Mouse (Mus musculus) kidney, adult 9 months (tissue): ENCODE measurements around the gene Wnt16.
A peak's percentile ranks its signal among the peaks of the same experiment; 100 is the strongest.

Experiments
- DNase-seq: peaks from one replicate; pipeline ENCODE4 v3.0.0; 2022

Gene Wnt16

DNA sequence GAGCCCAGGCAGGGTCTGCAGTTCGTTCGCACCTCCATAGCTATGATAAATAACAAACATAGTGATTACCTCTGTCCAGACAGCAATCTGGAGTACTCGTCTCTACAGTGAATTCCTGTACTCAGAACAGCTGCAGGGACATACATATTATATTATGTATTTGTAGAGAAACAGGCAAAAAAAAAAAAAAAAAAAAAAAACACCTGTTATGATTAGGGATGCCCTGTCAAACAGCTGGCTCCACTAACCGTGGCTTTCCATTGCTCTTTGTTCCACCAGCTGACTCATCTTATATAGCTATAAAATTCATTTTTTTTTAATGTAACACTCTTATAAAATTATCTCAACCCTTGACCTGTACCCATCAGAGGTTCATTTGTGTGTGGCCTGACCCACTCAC, 38.3 kb downstream of the Wnt16 start:
- no peak for DNase-seq

DNA sequence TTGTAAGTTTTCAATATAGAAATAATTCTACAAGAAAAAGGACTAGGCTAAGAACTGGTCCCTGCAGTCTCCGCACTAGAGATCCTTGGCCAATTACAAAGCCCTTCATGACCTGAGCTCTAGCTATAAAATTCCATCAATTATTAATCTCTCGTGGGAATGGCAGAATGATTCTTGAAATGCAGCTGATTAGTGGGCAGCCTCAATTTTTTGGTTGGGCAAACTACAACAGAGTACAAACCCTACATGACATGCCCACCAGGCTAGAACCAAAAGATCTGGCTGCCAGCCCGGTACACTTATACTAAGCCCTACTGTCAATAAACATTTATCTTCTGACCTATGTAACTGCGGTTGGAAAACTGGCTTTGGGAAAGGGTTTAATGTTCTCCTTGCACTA, 39.1 kb downstream of the Wnt16 start:
- peak; percentile 31 for DNase-seq

DNA sequence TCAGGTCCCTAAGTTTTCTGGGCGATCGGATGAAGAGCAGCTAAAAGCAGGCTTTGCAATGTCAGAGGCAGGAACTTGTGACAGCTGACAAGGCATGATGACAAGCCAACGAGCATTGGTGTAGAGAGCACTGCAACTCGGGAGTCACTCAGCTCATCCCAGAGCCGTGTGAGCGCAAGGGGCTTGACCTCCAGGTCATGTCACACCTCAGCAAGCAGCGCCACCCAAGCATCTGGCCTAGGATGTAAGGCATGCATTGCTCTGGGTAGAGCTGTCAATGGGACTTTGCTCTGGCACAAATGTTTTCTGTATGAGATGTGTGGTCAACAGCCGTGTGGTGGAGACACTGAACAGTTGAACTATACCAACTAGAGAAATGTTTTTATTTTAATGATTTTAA, 39.9 kb downstream of the Wnt16 start:
- DNase-seq, result no peak

DNA sequence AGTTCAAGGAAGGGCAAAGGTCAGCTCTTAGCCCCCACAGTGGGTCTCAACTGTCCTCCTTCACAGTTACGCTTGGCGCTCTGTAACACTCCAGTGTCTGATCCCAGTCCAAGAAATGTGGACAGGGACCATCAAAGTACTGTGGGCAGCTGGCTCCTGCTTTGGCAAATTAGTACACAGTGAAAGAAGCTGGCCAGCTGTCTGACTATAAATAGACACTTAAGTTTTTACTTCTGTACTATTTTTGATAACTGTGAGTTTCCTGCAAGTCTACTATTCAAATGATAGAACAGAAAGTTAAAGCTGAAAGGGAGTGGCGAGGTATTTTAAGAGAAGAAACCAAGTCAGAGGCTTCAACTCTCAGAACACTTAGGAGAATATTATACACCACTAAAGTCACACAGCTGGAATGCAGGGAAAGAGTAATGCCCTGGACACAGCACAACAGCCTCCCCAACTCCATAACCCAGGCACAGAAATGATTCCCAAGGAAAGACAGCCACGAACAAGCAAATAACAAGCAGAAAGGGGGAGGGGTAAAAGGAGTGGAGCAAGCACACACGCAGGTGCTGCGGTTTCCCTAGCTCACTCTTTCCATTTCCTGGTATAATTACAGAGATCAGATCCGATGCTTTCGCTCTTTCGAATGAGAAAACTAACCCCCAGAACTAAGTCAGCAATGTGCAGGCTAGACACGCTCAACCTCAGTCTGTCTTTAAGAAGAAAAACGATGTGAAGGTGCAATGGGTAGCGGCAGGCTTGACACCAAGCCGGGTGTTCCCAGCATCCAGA, 42.3 kb downstream of the Wnt16 start:
- DNase-seq, result no peak

DNA sequence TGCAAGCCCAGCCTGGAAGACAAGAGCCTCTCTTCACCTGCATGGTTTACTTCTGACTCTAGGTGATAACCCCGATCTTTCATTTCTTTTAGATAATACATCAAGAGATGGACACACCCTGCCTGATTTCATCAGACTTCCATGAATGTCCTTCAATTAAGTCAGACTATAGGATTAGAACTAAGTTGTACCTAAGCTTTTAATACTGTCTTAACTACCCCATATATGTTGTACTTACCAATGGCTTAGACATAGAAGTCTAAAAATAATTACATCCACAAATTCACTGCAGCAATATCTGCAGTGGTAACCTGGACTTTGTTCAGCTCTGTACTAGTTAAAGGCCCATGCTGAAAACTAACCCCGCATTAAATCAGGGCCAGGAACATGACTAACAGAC, 44.5 kb downstream of the Wnt16 start:
- no peak for DNase-seq

DNA sequence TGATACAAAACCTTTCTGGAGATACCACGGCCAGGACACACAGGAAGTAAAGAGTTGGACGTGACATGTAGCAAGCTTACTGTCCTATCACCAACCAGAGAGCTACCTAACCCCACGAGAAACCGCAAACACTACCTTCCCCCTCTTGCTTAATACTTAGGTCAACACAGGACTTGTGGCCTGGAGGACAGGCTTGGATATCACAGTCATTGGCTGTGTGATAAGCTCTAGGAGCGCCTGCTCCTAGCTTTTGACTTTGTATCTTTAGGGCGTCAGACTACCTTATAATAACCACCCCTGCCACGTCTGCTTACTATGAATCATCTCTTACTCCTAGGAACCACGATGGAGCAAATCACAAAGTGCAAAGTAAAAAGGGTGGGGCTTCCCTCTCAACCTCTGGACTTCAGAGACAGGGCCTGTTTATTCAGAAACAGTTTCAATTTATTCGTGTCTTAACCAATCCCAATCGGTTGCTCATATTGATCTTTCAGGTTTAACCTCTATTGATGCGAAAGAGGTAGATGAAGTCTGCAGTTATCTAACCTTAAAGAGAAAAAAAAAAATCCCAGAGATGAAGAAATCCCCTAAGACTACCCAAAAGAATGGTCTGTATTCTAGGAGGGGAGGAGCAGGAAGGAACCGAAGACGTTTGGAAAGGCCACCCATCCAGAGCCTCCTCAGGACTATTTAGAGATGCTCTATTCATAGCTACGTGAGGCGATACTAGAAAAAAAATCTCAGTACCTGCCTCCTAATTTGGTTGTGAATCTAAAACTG, 51.9 kb downstream of the Wnt16 start:
- no peak for DNase-seq

DNA sequence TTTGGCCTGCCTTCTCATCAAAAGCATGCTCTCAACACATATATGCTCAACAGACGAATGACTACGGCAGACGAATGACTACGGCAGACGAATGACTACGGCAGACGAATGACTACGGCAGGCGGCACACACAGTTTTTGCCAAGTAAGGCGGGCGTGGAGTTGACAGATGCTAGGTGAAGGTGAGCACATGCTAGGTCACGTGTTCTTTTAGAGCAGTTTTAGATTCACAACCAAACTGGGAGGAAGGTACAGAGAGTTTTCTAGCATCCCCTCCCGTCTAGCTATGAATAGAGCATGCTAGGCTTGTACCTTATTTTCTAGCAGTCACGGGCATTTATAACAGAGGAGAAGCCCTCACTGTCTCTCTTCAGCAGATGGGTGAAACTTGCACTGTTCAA, 52.8 kb downstream of the Wnt16 start:
- no peak for DNase-seq

DNA sequence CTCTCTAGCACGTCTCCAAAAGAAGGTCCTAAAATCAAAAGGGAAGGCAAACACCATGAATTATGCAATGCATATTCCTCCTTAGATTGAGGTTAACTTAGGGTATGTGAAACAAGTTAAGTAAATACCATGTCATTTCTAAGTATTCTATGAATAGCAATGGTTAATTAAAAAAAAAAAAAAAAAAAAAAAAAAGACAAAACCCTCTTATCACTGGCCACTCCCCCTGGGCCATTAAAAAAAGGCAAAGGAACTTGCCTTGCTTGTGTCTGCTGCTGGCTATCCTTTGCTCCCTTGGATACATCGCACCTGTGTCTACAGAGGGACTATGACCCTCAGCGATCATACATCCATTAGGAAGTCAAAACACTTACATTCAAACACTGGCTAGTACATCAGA, 55.3 kb downstream of the Wnt16 start:
- no peak for DNase-seq

DNA sequence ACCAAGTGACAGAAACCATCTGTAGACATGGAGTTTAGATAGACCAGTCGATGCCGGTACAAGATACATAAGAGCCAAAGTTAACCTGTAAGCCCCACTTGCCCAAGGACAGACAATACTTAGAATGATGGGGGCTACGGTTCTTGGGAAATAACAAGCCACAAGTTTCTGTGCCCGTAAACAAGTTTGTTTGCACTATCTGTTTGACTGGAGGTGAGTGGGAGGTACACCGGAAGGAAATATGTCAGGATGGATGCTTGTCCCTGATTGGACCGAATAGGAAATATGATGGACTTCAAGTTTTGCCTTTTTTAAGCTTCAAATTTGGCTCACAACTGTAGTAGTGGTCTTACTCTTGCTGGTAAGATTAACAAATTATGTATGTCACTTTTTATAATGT, 55.7 kb downstream of the Wnt16 start:
- DNase-seq, result no peak

DNA sequence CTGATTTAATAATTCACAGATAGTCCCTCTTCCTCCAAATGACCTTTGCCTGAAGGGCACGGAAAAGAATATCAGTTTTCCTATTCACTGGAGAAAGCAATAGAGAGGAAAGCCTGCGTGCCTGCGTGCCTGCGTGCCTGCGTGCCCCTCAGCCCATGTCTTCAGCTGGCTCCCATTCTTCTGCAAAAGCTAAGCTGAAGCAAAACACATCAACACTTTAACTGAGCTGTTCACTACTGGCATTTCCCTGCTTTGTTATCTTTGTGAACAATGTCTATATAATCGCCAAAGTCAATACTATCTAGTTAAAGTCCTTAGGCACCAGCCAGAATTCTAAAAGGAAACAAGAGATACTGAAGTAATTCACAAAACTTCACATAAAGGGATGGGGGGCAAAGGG, 56.4 kb downstream of the Wnt16 start:
- no peak for DNase-seq

DNA sequence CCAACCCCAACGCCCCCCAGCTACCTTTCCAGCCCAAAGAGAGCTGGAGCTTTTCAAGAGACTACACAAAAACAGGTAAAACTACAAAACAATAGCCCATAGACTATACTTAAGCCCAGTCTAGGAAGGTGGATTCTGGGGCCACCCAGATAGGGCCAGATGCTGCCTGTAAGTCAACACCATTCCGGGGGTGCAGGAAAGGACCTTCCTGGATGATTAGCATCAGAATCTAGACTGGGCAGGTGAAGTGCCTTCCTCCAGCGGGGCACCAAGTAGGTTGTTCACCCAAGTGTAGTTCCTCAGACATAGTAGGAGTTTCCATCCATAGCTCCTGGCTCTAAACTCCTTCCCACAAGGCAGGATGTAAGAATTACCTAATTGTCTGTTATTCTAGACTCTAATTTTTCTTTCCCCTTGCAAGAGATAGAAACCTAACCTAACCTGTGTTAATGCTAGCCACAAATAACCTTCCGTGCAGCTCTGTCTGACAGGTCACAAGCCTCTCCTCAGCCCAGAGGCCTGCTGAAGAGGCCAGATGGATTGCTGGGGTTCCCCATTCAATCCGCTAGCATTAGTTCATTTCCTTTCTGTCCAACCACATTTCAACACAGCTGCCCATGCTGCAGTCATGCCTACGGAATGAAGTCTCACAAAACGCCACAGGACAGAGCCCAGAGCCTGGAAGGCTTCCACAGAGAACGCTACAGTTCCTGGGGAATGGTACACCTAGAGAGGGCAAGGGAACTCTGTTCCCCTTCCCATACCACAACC, 59.3 kb downstream of the Wnt16 start:
- no peak for DNase-seq
